Mouse (Mus musculus) erythroblast, adult 5-6 weeks (primary cell): ENCODE measurements around the gene Arpc2. TPM values are rescaled to one million over a fixed set of nuclear protein-coding genes. Genes with fewer than 3 reads are reported as not detected.

Experiments
- ATAC-seq: replicated peaks from 2 replicates; pipeline ENCODE4 v1.8.0; 2016; ENCODE audit warnings: moderate number of reproducible peaks, mild to moderate bottlenecking, moderate TSS enrichment, inconsistent platforms; ENCODE audit not compliant: poor library complexity, low FRiP score, severe bottlenecking
- total RNA-seq, 2 experiments: library from RNA; stranded (forward) in 1 of 2; stranded (reverse) in 1 of 2; fragments of 150-400 nt in 1 of 2; fragments of 200-764, 138-1000 nt in 1 of 2; gene quantifications; 2 replicates each; pipeline versions ENCODE4 v1.2.3 to v1.2.4; 2015 to 2017; ENCODE audit warnings: low replicate concordance in 2 of 2

The Arpc2 gene
- total RNA-seq, 2 experiments from 2014 or later = 152 to 283 TPM

GRCm38 (mm10) chr1:74281372-74281771 is 45.5 kb downstream of the Arpc2 start:
- ATAC-seq = no peak

GRCm38 (mm10) chr1:74281886-74282285 is 46.0 kb downstream of the Arpc2 start:
- no peak for ATAC-seq

- ATAC-seq = no peak
These were observed 47.2 kb downstream of the Arpc2 start for GRCm38 (mm10) chr1:74282896-74283625.

- ATAC-seq = peak; percentile 4
These were observed 48.0 kb downstream of the Arpc2 start for GRCm38 (mm10) chr1:74283686-74284463.

- peak; percentile 91 for ATAC-seq
These were observed 48.8 kb downstream of the Arpc2 start, which contains the start of the genes Aamp and Pnkd for GRCm38 (mm10) chr1:74284543-74285160. Gene Aamp (minus strand): TSS chr1:74284738. Gene Pnkd (plus strand): TSS chr1:74284930.

- ATAC-seq = 0 out of 2 replicates have a peak, but pooled peaks have one; percentile 1
These were observed 49.5 kb downstream of the Arpc2 start for GRCm38 (mm10) chr1:74285212-74286010.

- ATAC-seq = peak; percentile 36; the same call in 1 of the 2 replicates
These were observed 51.2 kb downstream of the Arpc2 start for GRCm38 (mm10) chr1:74286869-74287607.

- no peak for ATAC-seq
These were observed 52.4 kb downstream of the Arpc2 start for GRCm38 (mm10) chr1:74288327-74288726.

- ATAC-seq = no peak
These were observed 53.4 kb downstream of the Arpc2 start for GRCm38 (mm10) chr1:74289248-74289647.

- no peak for ATAC-seq
These were observed 53.9 kb downstream of the Arpc2 start for GRCm38 (mm10) chr1:74289740-74290139.

GRCm38 (mm10) chr1:74290141-74290540 is 54.3 kb downstream of the Arpc2 start:
- ATAC-seq = no peak

GRCm38 (mm10) chr1:74292331-74293020 is 56.6 kb downstream of the Arpc2 start:
- no peak for ATAC-seq

- ATAC-seq = no peak
These were observed 57.5 kb downstream of the Arpc2 start for GRCm38 (mm10) chr1:74293306-74293960.

- ATAC-seq = no peak
These were observed 58.3 kb downstream of the Arpc2 start for GRCm38 (mm10) chr1:74294090-74294643.

- peak; percentile 10; the same call in 1 of the 2 replicates for ATAC-seq
These were observed 59.0 kb downstream of the Arpc2 start for GRCm38 (mm10) chr1:74294733-74295455.

GRCm38 (mm10) chr1:74295456-74296171 is 59.7 kb downstream of the Arpc2 start:
- peak; percentile 80 for ATAC-seq
